Mouse (Mus musculus): ENCODE measurements around the gene Kifc3.
"Not testable (repeated sequence)": the region's sequence is repeated elsewhere in the genome, so short reads cannot be mapped to it uniquely, and the experiment has no call there.

Kifc3 gene

GRCm38 (mm10) chr8:95202649-95203275, at the start of gene Kifc3:
Gene Kifc3, minus strand, starts transcription at chr8:95202812.
- DNase-seq (ENCODE audit: low read depth, low spot score) = peak; percentile 47

GRCm38 (mm10) chr8:95252056-95252455, 49.4 kb upstream of the Kifc3 start:
- no peak for DNase-seq (ENCODE audit: low read depth, low spot score)

DNA sequence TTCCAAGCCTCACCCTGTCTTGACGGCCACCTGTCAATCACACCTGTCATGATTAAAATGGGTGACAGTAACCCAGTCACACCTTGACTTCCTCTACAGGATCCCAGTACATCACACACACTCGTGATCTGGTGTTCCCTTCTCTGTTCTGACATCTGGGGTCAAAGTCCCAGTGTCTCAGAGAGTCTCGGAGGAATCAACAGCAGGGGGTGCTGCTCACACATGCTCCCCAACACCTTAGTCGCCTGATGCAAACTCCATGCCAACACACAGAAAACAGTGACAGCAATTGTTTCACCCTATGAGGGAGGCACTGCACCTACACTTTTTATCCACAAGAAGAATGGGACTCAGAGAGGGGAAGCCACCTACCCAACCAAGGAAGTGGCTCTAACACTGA, 47.2 kb upstream of the Kifc3 start:
- DNase-seq (ENCODE audit: low read depth, low spot score) = no peak

DNA sequence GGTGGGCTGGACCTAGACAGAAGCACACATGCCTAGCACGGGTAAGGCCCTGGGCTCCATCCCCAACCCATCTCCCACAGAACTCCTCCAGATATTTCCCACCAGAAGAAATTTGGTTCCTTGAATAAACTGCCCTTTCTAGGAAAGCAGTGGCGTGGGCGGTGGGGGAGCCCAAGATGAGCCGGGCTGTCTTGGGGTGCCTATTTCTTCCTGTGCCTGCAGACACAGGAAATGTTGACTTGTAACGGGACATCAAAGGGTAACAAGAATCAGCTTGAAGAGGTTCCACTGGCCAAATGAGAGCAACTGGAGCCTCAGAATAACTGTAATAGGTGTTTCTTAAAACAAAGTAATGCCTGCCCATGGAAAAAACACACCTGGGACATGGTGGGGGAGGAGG, 44.7 kb upstream of the Kifc3 start:
- DNase-seq (ENCODE audit: low read depth, low spot score) = no peak

- peak; percentile 67 for DNase-seq (ENCODE audit: low read depth, low spot score)
Measured at GRCm38 (mm10) chr8:95245180-95245579, 42.6 kb upstream of the Kifc3 start.

DNA sequence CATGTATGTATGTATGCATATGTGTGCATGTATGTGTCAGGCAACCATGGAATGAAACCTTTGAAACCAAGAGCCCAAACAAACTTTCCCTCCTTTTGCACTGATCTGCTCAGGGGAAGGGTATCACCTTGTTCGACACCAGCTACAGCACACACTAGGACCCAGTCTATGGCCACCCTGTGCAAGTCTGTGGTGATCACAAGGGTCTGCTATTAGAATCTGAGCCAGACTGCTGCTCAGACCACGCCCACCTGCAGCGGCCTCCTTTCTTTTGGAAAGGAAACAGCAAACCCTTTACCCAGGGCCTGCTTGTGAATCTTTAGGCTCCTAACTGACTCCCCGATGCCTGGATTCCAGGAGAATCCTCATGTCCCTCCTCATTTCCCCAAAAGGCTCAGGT, 41.2 kb upstream of the Kifc3 start:
- no peak for DNase-seq (ENCODE audit: low read depth, low spot score)

GRCm38 (mm10) chr8:95242826-95243571, 40.4 kb upstream of the Kifc3 start:
- no peak for DNase-seq (ENCODE audit: low read depth, low spot score)

DNA sequence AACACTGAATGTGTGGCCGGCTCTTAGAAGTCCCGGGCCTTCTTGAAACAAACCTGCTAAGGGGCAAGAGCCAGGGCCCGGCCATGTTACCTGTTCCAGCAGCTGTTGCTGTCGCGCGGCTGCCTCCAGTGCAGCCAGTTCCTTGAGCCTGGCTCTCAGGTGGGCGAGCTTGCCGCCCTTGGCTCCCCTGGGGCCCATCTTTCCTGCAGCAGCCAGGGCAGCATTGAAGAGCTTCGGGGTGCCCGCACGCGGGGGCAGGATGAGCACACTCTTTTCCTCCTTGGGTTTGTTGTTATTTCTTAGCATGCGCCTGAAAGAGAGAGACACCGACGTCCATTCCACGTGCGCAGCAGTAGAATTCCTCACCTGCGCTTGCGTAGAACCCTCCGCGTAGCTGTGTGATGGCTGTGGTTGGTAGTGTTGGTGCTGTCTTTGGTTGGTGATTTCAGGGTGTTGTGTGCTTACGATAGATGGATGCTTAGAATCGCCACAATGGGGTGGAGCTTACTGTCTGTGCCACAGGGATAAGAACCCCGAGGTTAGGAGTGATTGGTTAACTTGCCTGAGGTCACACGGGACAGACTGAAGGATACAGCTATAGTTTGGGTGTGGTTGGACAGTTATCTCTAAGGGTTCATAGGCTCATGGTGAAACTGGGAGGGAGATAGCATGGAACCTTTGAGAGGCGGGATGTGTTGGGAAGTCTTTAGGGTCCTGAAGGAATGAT, 39.6 kb upstream of the Kifc3 start:
- DNase-seq (ENCODE audit: low read depth, low spot score) = no peak

- peak; percentile 42 for DNase-seq (ENCODE audit: low read depth, low spot score)
Measured at GRCm38 (mm10) chr8:95235683-95236082, 33.1 kb upstream of the Kifc3 start.

- not testable (repeated sequence) for DNase-seq (ENCODE audit: low read depth, low spot score)
Measured at GRCm38 (mm10) chr8:95230086-95230485, 27.5 kb upstream of the Kifc3 start.

DNA sequence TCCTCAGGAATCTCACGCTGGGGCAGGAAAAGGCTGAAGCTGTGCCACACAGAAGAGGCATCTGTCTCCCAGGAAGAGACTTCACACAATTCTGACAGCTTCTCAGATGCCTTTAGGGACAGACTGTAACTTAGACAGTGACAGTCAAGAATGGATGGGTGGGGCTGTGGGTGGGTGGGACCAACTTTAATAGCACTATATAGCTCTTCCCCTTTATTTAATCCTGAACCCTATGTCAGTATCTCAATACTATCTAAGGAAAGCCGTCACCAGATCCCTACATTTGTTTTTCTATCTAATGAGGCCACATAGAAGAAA, 24.5 kb upstream of the Kifc3 start:
- no peak for DNase-seq (ENCODE audit: low read depth, low spot score)

- peak; percentile 45 for DNase-seq (ENCODE audit: low read depth, low spot score)
Measured at GRCm38 (mm10) chr8:95226251-95227150, 23.9 kb upstream of the Kifc3 start.

GRCm38 (mm10) chr8:95223969-95224368, 21.4 kb upstream of the Kifc3 start:
- no peak for DNase-seq (ENCODE audit: low read depth, low spot score)

- DNase-seq (ENCODE audit: low read depth, low spot score) = no peak
Measured at GRCm38 (mm10) chr8:95221045-95221444, 18.4 kb upstream of the Kifc3 start.

DNA sequence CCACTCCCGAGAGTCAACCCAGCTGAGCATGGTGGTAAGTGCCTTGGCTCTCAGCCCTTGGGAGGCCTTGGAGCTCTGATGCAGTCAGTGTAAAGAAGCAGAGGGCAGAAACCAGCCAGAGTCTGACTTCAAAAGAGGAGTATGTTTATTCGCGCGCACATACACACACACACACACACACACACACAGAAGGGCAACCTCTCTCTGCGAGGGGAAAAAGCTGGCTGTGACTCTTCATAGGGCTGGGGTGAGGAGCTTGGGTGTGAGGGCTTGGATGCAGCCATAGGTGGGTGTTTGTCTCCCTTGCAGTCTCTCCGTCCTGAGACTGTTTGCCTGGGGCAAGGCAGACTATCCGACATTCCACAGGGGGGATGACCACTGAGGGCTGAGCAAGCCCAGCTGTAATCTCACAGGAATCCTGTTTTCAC, 18.0 kb upstream of the Kifc3 start:
- no peak for DNase-seq (ENCODE audit: low read depth, low spot score)

DNA sequence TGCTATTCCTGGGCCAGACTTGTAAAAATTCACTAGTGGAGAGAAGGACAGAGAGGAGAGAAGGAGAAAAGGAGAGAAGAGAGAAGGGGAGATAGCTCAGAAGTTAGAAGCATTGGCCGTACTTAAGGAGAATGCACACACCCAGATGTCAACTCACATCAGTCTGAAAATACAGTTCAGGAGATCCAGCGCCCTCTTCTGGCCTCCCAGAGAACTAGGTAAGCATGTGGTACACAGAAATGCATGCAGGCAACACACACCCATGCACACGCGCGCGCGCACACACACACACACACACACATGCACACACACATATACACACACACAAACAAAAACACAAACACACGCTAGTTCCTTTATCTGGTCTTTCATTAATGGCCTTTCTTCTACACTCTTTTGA, 17.0 kb upstream of the Kifc3 start:
- no peak for DNase-seq (ENCODE audit: low read depth, low spot score)

DNA sequence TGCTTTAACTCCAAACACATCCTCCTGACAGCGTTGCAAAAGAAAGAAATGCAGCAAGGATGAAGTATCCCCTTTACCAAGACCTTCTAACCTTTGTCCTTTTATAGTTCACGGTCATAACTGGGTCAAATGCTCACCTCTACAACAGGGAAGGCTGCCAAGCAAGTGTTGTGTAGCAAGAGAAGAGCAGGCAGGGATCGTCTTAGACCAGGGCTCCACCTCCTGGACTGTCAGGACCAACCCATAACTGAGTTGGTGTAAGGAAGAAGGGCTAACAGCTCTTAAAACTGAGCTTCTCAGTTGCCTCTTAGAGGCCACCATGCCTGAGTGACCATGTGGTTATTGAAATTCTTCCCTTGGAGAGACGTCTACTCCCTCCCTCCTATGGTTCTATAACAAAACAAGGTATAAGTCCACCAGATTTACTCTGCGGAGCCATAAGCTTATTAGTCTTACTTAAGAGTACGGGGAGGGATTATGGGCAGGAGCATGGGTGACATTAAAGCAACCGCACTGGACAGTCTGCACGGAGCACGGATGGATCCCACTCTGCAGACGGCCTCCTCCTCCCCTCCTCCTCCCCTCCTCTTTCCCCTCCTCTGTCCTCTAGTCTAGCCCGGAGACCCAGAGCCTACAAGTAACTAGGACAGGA, 13.2 kb upstream of the Kifc3 start:
- DNase-seq (ENCODE audit: low read depth, low spot score) = peak; percentile 58

GRCm38 (mm10) chr8:95209924-95210323, 7.3 kb upstream of the Kifc3 start:
- DNase-seq (ENCODE audit: low read depth, low spot score) = peak; percentile 65

DNA sequence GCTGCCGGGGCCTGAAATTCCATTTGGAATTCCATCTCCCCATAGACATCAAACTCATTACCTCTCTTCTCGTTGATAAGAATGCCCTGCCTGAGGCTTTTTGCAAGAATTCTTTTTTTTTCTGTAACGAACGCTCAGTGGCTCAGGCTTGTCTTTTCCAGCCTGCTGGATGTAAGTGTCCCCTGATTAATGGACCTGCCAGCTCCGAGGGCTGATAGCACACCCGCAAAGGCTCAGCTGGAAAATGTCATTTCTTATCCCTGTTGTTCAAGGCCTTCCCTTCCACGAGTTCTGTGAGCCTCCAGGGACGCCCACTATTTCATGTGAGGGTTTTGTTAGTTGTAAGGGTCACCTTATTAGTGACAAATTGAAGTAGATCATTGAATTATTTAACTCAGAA, 3.3 kb upstream of the Kifc3 start:
- DNase-seq (ENCODE audit: low read depth, low spot score) = no peak

- peak; percentile 62 for DNase-seq (ENCODE audit: low read depth, low spot score)
Measured at GRCm38 (mm10) chr8:95204039-95204380, 1.4 kb upstream of the Kifc3 start.

- DNase-seq (ENCODE audit: low read depth, low spot score) = no peak
Measured at GRCm38 (mm10) chr8:95203326-95204038, 870 bp upstream of the Kifc3 start.
